Mouse (Mus musculus): ENCODE measurements around the gene Xpo1. TPM values are rescaled to one million over a fixed set of nuclear protein-coding genes. Genes with fewer than 3 reads are reported as not detected.
A peak's percentile ranks its signal among the peaks of the same experiment; 100 is the strongest.

Xpo1 gene
- polyA plus RNA-seq (2012; ENCODE audit: insufficient read depth, insufficient read length, missing spikeins), result 22.1 and 33.0 TPM in 2 replicates

GRCm38 (mm10) chr11:23255427-23256193 is at the start of gene Xpo1:
Xpo1 (plus strand) TSS chr11:23256041.
- H3K27ac ChIP-seq (replicated peaks; ENCODE audit: low read depth, low read length), result peak within 1 kb of the TSS; percentile 89
- peaks cover 5% of the 10 kb centered on the region; the same call in 1 of the 2 replicates for H3K4me1 ChIP-seq (ENCODE audit: control insufficient read depth, insufficient read depth, insufficient read length, low read length)
- peak within 1 kb of the TSS; percentile 85 for H3K4me3 ChIP-seq (ENCODE audit: insufficient read depth, low read depth, low read length)

- H3K4me1 ChIP-seq (ENCODE audit: control insufficient read depth, insufficient read depth, insufficient read length, low read length), result no peaks in the 10 kb centered on the region; the same call in 1 of the 2 replicates
- no peak overlapping the region for H3K4me3 ChIP-seq (ENCODE audit: insufficient read depth, low read depth, low read length)
- H3K27ac ChIP-seq (replicated peaks; ENCODE audit: low read depth, low read length), result no peak overlapping the region; the same call in 1 of the 2 replicates
Observed at GRCm38 (mm10) chr11:23209717-23210116, 46.1 kb upstream of the Xpo1 start.

- H3K27ac ChIP-seq (replicated peaks; ENCODE audit: low read depth, low read length), result peak overlapping the region; percentile 91
- peak overlapping the region; percentile 4 for H3K4me3 ChIP-seq (ENCODE audit: insufficient read depth, low read depth, low read length)
- no peaks in the 10 kb centered on the region; the same call in 1 of the 2 replicates for H3K4me1 ChIP-seq (ENCODE audit: control insufficient read depth, insufficient read depth, insufficient read length, low read length)
Observed at GRCm38 (mm10) chr11:23210590-23211510, 45.0 kb upstream of the Xpo1 start.

- H3K27ac ChIP-seq (replicated peaks; ENCODE audit: low read depth, low read length), result peak overlapping the region; percentile 95
Observed at GRCm38 (mm10) chr11:23217430-23217829, 38.4 kb upstream of the Xpo1 start.

GRCm38 (mm10) chr11:23236015-23236414 is 19.8 kb upstream of the Xpo1 start:
- Histone ChIP-seq H3K27ac (replicated peaks; ENCODE audit: low read depth, low read length) (no peak overlapping the region), H3K4me3 (ENCODE audit: insufficient read depth, low read depth, low read length) (no peak overlapping the region)

More at GRCm38 (mm10) chr11:23217430-23217829, 38.4 kb upstream of the Xpo1 start:
- H3K4me3 ChIP-seq (ENCODE audit: insufficient read depth, low read depth, low read length), result peak overlapping the region; percentile 51
- no peaks in the 10 kb centered on the region for H3K4me1 ChIP-seq (ENCODE audit: control insufficient read depth, insufficient read depth, insufficient read length, low read length)

GRCm38 (mm10) chr11:23253931-23254330 is 1.9 kb upstream of the Xpo1 start:
- Histone ChIP-seq H3K4me1 (ENCODE audit: control insufficient read depth, insufficient read depth, insufficient read length, low read length) (peaks cover 5% of the 10 kb centered on the region; the same call in 1 of the 2 replicates), H3K4me3 (ENCODE audit: insufficient read depth, low read depth, low read length) (no peak overlapping the region), H3K27ac (replicated peaks; ENCODE audit: low read depth, low read length) (no peak overlapping the region)

More at GRCm38 (mm10) chr11:23236015-23236414, 19.8 kb upstream of the Xpo1 start:
- H3K4me1 ChIP-seq (ENCODE audit: control insufficient read depth, insufficient read depth, insufficient read length, low read length), result no peaks in the 10 kb centered on the region

GRCm38 (mm10) chr11:23254548-23254947 is 1.3 kb upstream of the Xpo1 start:
- peak overlapping the region; percentile 70 for H3K4me3 ChIP-seq (ENCODE audit: insufficient read depth, low read depth, low read length)
- peak overlapping the region; percentile 79; the same call in 1 of the 2 replicates for H3K27ac ChIP-seq (replicated peaks; ENCODE audit: low read depth, low read length)
- H3K4me1 ChIP-seq (ENCODE audit: control insufficient read depth, insufficient read depth, insufficient read length, low read length), result peaks cover 5% of the 10 kb centered on the region; the same call in 1 of the 2 replicates

- peak overlapping the region; percentile 79 for H3K27ac ChIP-seq (replicated peaks; ENCODE audit: low read depth, low read length)
- H3K4me1 ChIP-seq (ENCODE audit: control insufficient read depth, insufficient read depth, insufficient read length, low read length), result peaks cover 5% of the 10 kb centered on the region; the same call in 1 of the 2 replicates
- peak overlapping the region; percentile 70 for H3K4me3 ChIP-seq (ENCODE audit: insufficient read depth, low read depth, low read length)
Observed at GRCm38 (mm10) chr11:23255053-23255426, 801 bp upstream of the Xpo1 start.

- H3K27ac ChIP-seq (replicated peaks; ENCODE audit: low read depth, low read length), result peak overlapping the region; percentile 89
- H3K4me3 ChIP-seq (ENCODE audit: insufficient read depth, low read depth, low read length), result peak overlapping the region; percentile 85
- peaks cover 5% of the 10 kb centered on the region; the same call in 1 of the 2 replicates for H3K4me1 ChIP-seq (ENCODE audit: control insufficient read depth, insufficient read depth, insufficient read length, low read length)
Observed at GRCm38 (mm10) chr11:23256194-23256802, 457 bp downstream of the Xpo1 start.

GRCm38 (mm10) chr11:23256803-23257704 is 1.2 kb downstream of the Xpo1 start:
- Histone ChIP-seq H3K4me1 (ENCODE audit: control insufficient read depth, insufficient read depth, insufficient read length, low read length) (peaks cover 5% of the 10 kb centered on the region; the same call in 1 of the 2 replicates), H3K4me3 (ENCODE audit: insufficient read depth, low read depth, low read length) (peak overlapping the region; percentile 85), H3K27ac (replicated peaks; ENCODE audit: low read depth, low read length) (peak overlapping the region; percentile 89)

- H3K27ac ChIP-seq (replicated peaks; ENCODE audit: low read depth, low read length), result no peak overlapping the region
- H3K4me1 ChIP-seq (ENCODE audit: control insufficient read depth, insufficient read depth, insufficient read length, low read length), result peaks cover 5% of the 10 kb centered on the region; the same call in 1 of the 2 replicates
- H3K4me3 ChIP-seq (ENCODE audit: insufficient read depth, low read depth, low read length), result no peak overlapping the region
Observed at GRCm38 (mm10) chr11:23259073-23259472, 3.2 kb downstream of the Xpo1 start.

- H3K27ac ChIP-seq (replicated peaks; ENCODE audit: low read depth, low read length), result no peak overlapping the region
- H3K4me1 ChIP-seq (ENCODE audit: control insufficient read depth, insufficient read depth, insufficient read length, low read length), result peaks cover 5% of the 10 kb centered on the region; the same call in 1 of the 2 replicates
- no peak overlapping the region for H3K4me3 ChIP-seq (ENCODE audit: insufficient read depth, low read depth, low read length)
Observed at GRCm38 (mm10) chr11:23259481-23259880, 3.6 kb downstream of the Xpo1 start.

GRCm38 (mm10) chr11:23260186-23260585 is 4.3 kb downstream of the Xpo1 start:
- Histone ChIP-seq H3K27ac (replicated peaks; ENCODE audit: low read depth, low read length) (no peak overlapping the region), H3K4me1 (ENCODE audit: control insufficient read depth, insufficient read depth, insufficient read length, low read length) (peaks cover 3% of the 10 kb centered on the region; the same call in 1 of the 2 replicates), H3K4me3 (ENCODE audit: insufficient read depth, low read depth, low read length) (no peak overlapping the region)

- no peak overlapping the region for H3K4me3 ChIP-seq (ENCODE audit: insufficient read depth, low read depth, low read length)
- no peak overlapping the region for H3K27ac ChIP-seq (replicated peaks; ENCODE audit: low read depth, low read length)
- peaks cover 3% of the 10 kb centered on the region; the same call in 1 of the 2 replicates for H3K4me1 ChIP-seq (ENCODE audit: control insufficient read depth, insufficient read depth, insufficient read length, low read length)
Observed at GRCm38 (mm10) chr11:23261490-23261889, 5.6 kb downstream of the Xpo1 start.

All from brown adipose tissue, adult 24 weeks (tissue).